Mouse (Mus musculus): ENCODE results near the gene Atp2b2.

Atp2b2 gene

GRCm38 (mm10) chr6:114011976-114012375 lies 30.4 kb downstream of the Atp2b2 start:
- DNase-seq (ENCODE audit: low spot score): no peak

GRCm38 (mm10) chr6:114003796-114004195 lies 38.6 kb downstream of the Atp2b2 start:
- DNase-seq (ENCODE audit: low spot score): no peak

- no peak for DNase-seq (ENCODE audit: low spot score)
Observed at GRCm38 (mm10) chr6:114000928-114001327, 41.5 kb downstream of the Atp2b2 start.

- DNase-seq (ENCODE audit: low spot score): no peak
Observed at GRCm38 (mm10) chr6:114000304-114000703, 42.1 kb downstream of the Atp2b2 start.

- DNase-seq (ENCODE audit: low spot score): no peak
Observed at GRCm38 (mm10) chr6:113998413-113998812, 44.0 kb downstream of the Atp2b2 start.

DNA sequence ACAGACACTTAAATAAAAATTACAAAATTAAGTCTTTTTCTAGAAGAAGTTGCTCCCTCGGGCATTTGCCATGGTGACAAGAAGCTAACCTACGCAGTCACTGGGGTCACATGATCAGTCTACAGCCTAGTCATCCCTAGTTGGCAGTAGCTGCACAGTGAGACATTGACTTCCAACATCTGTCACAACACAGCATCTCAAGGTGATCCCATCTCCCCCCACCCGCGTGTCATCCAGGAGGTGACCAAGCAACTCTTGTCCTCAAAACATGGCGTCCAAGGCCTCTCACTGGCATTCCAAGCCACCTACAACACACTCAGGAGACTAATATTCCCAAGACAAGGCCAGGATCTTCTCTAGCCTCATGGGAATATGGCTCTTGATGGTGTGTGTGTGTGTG lies 48.2 kb downstream of the Atp2b2 start:
- DNase-seq (ENCODE audit: low spot score): no peak

- no peak for DNase-seq (ENCODE audit: low spot score)
Observed at GRCm38 (mm10) chr6:113992101-113992500, 50.3 kb downstream of the Atp2b2 start.

- DNase-seq (ENCODE audit: low spot score): peak; percentile 41
Observed at GRCm38 (mm10) chr6:113991482-113991881, 50.9 kb downstream of the Atp2b2 start.

GRCm38 (mm10) chr6:113990044-113990443 lies 52.4 kb downstream of the Atp2b2 start:
- no peak for DNase-seq (ENCODE audit: low spot score)

DNA sequence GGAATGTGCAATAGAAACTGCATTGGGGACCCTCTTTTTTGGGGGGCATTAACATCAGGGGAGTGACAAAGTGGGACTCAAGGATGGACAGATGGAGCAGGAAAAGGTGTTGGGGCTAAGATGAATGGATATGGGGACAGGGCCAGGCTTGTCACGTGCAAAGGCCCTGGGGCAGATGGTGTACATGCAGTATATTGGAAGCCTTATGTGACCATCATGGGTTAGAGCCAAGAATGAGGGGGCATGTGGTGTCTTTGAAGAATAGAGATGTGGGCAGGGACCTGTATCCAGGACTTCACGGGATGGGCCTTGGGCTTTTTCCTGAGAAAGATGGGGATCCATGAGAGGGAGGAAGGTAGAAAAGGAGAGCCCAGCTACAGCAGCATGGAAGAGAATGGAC lies 53.9 kb downstream of the Atp2b2 start:
- DNase-seq (ENCODE audit: low spot score): no peak

GRCm38 (mm10) chr6:113986671-113987070 lies 55.7 kb downstream of the Atp2b2 start:
- no peak for DNase-seq (ENCODE audit: low spot score)

DNA sequence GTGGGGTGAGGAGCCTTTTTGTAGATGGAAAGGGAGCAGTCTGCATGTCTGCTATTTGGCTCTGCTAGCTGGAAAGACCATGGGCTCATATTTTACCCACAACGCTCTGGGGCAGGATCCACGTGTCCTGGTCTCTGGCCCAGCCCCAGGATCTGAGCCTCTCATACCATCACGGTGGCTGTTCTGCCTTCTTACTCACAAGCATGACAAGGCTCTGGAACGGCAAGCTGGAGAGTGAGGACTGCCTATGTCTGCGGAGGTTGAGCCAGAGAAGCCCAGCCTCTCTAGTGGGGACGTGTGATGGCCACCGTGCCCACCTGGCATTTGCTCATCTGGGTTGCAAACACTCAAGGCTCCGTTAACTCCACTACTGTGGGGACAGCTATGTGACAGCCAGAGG lies 63.7 kb downstream of the Atp2b2 start:
- no peak for DNase-seq (ENCODE audit: low spot score)

- DNase-seq (ENCODE audit: low spot score): no peak
Observed at GRCm38 (mm10) chr6:113978091-113978650, 64.2 kb downstream of the Atp2b2 start.

- DNase-seq (ENCODE audit: low spot score): no peak
Observed at GRCm38 (mm10) chr6:113970900-113971299, 71.5 kb downstream of the Atp2b2 start.

GRCm38 (mm10) chr6:113970464-113970863 lies 71.9 kb downstream of the Atp2b2 start:
- DNase-seq (ENCODE audit: low spot score): no peak

DNA sequence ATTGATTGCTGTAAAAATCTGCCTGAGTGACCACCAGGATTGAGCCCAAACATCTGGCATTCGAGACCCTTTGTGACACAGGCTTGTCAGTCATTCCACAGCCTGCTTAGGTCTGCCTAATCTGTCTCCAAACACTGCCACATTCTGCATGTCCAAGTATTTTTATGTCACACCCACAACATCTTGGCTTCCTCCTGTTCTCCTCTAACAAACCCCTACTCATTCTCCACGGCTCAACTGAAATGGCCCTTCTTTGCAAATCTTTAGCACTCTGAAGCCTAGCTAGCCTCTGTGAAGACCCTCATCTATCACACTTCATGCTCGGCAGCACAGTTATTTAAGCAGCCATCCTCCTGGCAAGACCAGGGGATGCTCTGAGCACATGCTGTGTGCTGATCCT lies 72.7 kb downstream of the Atp2b2 start:
- DNase-seq (ENCODE audit: low spot score): no peak

DNA sequence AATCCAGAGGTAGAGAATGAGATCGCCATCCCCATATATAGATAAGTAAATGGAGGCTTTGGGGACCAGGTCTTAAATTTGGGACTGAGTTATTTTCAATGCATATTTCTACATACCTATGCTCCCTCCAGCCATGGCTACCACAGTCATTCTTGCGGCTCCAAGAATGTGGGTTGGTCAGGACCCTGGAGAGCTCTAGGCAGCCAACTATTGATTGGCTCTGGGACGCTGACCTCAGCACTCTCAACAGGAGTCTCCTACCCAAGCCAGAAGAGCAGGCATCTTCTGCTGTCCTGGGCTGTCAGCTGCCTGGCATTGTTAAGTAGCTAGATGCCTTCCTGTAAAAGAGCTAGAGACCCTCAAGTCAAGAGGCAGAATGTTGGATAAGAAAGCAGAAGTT lies 79.6 kb downstream of the Atp2b2 start:
- no peak for DNase-seq (ENCODE audit: low spot score)

- DNase-seq (ENCODE audit: low spot score): no peak
Observed at GRCm38 (mm10) chr6:113961658-113962057, 80.8 kb downstream of the Atp2b2 start.

DNA sequence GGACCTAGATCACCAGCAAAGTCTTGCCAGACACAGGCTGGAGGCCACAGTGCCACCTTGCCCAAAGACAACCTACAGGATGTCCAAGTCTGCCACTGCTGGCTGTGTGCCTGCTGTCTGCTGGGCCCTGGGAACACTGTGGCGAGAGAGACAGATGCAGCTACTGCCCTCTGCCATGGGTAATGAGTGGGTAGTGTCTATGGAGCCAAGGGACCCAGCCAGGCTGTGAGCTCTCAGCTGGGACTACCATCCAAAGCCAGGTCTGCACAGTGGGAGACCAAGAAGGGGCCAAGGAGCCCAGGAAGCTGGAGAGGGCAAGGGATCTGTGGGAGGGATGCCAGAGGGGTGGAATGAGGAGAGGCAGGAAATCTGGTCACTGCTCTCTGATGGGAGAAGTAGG lies 83.1 kb downstream of the Atp2b2 start:
- no peak for DNase-seq (ENCODE audit: low spot score)

GRCm38 (mm10) chr6:113958714-113959113 lies 83.7 kb downstream of the Atp2b2 start:
- DNase-seq (ENCODE audit: low spot score): no peak

DNA sequence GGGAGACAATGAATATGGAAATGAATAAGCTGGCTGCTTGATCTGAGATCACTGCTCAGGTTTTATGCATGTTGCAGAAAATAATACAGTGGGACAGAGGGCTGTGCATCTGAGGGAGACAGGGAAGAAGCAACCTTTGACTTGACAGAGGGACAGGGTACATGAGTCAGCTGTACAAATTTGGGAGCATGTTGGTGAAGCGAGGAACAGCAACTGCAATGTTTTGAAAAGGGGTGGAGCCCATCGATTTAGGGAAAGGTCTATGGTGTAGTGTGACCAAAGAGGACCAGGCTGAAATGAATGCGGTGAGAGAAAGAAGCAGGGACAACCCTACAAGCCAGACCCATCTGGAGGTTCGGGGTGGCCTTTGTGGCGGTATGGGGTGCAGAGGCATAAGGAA lies 84.4 kb downstream of the Atp2b2 start:
- no peak for DNase-seq (ENCODE audit: low spot score)

DNA sequence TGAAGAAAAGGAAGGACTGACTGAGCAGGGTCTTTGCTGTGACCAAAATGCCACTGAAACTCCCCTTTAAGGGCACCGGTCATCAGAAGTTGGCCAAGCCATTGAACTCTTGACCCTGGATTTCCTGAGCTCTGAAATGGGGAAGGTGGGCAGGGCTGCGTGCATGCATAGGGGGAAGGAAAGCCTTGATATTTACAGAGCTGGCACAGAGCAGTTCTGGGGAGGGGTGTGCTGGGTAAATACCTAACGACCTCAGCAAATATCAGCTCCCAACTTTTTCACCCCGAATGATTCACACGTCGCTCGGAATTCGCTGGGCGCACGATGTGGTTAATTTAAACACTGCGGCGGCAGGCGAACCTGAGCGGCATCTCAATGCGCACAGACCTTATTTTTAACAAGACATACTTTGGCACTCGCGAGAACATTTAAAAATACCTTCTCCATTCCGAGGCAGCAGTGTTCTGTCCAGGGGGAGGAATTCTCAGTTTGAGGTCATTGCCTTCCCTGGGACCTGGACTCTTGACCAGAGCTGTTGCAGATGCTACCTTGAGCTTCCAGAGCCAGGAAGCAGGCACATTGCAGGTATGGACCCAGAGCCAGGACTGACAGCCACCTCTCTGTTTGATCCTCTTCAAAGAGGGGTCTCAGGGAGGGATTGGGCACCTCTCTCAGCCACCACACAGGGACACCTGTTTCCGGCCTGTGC lies 85.0 kb downstream of the Atp2b2 start:
- DNase-seq (ENCODE audit: low spot score): no peak

GRCm38 (mm10) chr6:113947515-113947914 lies 94.9 kb downstream of the Atp2b2 start:
- DNase-seq (ENCODE audit: low spot score): no peak

DNA sequence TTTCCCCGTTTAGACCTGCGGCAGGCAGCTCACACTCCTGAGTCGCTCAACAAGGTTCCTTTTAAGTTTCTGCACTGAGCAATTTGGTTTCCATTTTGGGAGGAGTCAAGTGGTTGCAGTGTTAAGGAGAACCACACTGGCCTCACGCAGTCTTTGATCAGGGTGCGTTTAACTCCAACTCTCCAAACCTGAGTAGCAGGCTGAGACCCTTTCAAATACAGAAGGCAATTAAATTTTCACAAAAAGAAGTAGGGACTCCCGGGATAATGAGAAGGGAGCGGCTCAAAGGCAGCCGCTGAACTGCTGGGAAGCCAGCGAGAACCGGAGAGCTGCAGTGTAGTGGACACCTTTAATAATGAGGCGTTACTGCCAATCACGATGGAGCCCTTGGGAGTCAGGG lies 100.1 kb downstream of the Atp2b2 start:
- no peak for DNase-seq (ENCODE audit: low spot score)
